Comparison of ENCODE assay signal across 10 mouse cellular contexts in genomic region chr10:39665071-39665502, GRCm38 (mm10). TPM values are rescaled to one million over a fixed set of nuclear protein-coding genes. Genes with fewer than 3 reads are reported as not detected.
DNase-seq lines count a peak whose midpoint lies in the region; ATAC-seq and TF ChIP-seq lines count a peak whose summit lies in the region.
"Had no signal": no experiment of that assay in that cellular context is flagged by ENCODE, and none has a peak within 500 bp of the region (broad histone marks: within the 10 kb centered on the region; RNA-seq: fewer than 3 reads in every experiment).

No protein-coding gene starts in this region.

- TF ChIP-seq CTCF in hindbrain, postnatal 0 days (IDR thresholded peaks at IDR 0.05; ENCODE audit: low read depth) = no peak

- H3K36me3 ChIP-seq in hindbrain, embryonic 13.5 days = no peaks in the 10 kb centered on the region
- H3K36me3 ChIP-seq in hindbrain, embryonic 11.5 days (ENCODE audit: control insufficient read depth, insufficient read depth, low read length) = no peaks in the 10 kb centered on the region
- no peaks in the 10 kb centered on the region for H3K36me3 ChIP-seq in hindbrain, postnatal 0 days (ENCODE audit: insufficient read depth, low read length)
- H3K36me3 ChIP-seq: limb, embryonic 13.5 days had no signal

- no peaks in the 10 kb centered on the region for H3K9me3 ChIP-seq in hindbrain, embryonic 13.5 days
- H3K9me3 ChIP-seq in hindbrain, embryonic 11.5 days (ENCODE audit: control insufficient read depth, low read length) = no peaks in the 10 kb centered on the region
- no peaks in the 10 kb centered on the region for H3K9me3 ChIP-seq in hindbrain, postnatal 0 days (ENCODE audit: low read length)
- H3K9me3 ChIP-seq: limb, embryonic 13.5 days had no signal

- no peak overlapping the region for H3K4me2 ChIP-seq in hindbrain, embryonic 13.5 days
- H3K4me2 ChIP-seq in hindbrain, embryonic 11.5 days (replicated peaks; ENCODE audit: low read depth, low read length) = no peak overlapping the region
- H3K4me2 ChIP-seq in hindbrain, postnatal 0 days (ENCODE audit: low read depth, low read length) = no peak overlapping the region
- H3K4me2 ChIP-seq: limb, embryonic 13.5 days had no signal

- peak overlapping the region; percentile 71 for H3K27ac ChIP-seq in hindbrain, embryonic 13.5 days
- no peak overlapping the region; the same call in 1 of the 2 replicates for H3K27ac ChIP-seq in hindbrain, embryonic 11.5 days (ENCODE audit: low read depth, low read length)
- peak overlapping the region; percentile 74 for H3K27ac ChIP-seq in hindbrain, postnatal 0 days
- H3K27ac ChIP-seq: limb, embryonic 13.5 days had no signal

- H3K4me1 ChIP-seq in hindbrain, embryonic 13.5 days (replicated peaks) = peaks cover 28% of the 10 kb centered on the region
- peaks cover 5% of the 10 kb centered on the region; the same call in 1 of the 2 replicates for H3K4me1 ChIP-seq in hindbrain, embryonic 11.5 days (replicated peaks; ENCODE audit: control insufficient read depth, insufficient read depth, low read length)
- H3K4me1 ChIP-seq in hindbrain, postnatal 0 days (ENCODE audit: insufficient read depth, low read length) = 0 out of 2 replicates have a peak, but pooled peaks cover 8% of the 10 kb centered on the region

- no peak for DNase-seq in hindbrain, embryonic 11.5 days (ENCODE audit: low spot score)
- peak; percentile 79 for DNase-seq in NIH3T3 (ENCODE audit: low read depth)
- DNase-seq in cerebellum, adult 11-12 months = peak; percentile 68
- peak; percentile 47 for DNase-seq in hindbrain, postnatal 0 days (ENCODE audit: low spot score)
- DNase-seq in embryo, embryonic 11 days = no peak
- no peak for DNase-seq in right cerebral cortex, postnatal 14 days
- no peak for DNase-seq in urinary bladder, adult 2 months (ENCODE audit: low spot score)

- no peak overlapping the region for H3K4me3 ChIP-seq in hindbrain, embryonic 13.5 days
- H3K4me3 ChIP-seq in hindbrain, embryonic 11.5 days (ENCODE audit: low read depth, low read length) = no peak overlapping the region
- no peak overlapping the region for H3K4me3 ChIP-seq in hindbrain, postnatal 0 days (ENCODE audit: low read length)
- H3K4me3 ChIP-seq: limb, embryonic 13.5 days; myocyte had no signal

- peak overlapping the region; percentile 24; the same call in 1 of the 2 replicates for H3K9ac ChIP-seq in hindbrain, embryonic 13.5 days
- H3K9ac ChIP-seq in hindbrain, embryonic 11.5 days (ENCODE audit: low read depth, low read length) = no peak overlapping the region
- H3K9ac ChIP-seq in hindbrain, postnatal 0 days (replicated peaks; ENCODE audit: low read length) = no peak overlapping the region
- H3K9ac ChIP-seq: limb, embryonic 13.5 days had no signal

- peak; percentile 41 for ATAC-seq in hindbrain, embryonic 13.5 days (ENCODE audit: low FRiP score)
- ATAC-seq in hindbrain, embryonic 11.5 days (ENCODE audit: low FRiP score) = no peak
- ATAC-seq in hindbrain, postnatal 0 days = peak; percentile 69

- 63% methylated on average over 4 of the region's 4 CpGs for WGBS in hindbrain, embryonic 13.5 days
- 76% methylated on average over 4 of the region's 4 CpGs for WGBS in hindbrain, embryonic 11.5 days
- WGBS in hindbrain, postnatal 0 days = 30% methylated on average over 4 of the region's 4 CpGs

- H3K27me3 ChIP-seq in hindbrain, embryonic 13.5 days = no peaks in the 10 kb centered on the region
- H3K27me3 ChIP-seq in hindbrain, embryonic 11.5 days (ENCODE audit: control insufficient read depth, insufficient read depth, low read length) = no peaks in the 10 kb centered on the region
- H3K27me3 ChIP-seq in hindbrain, postnatal 0 days (ENCODE audit: insufficient read depth, low read length) = no peaks in the 10 kb centered on the region
- H3K27me3 ChIP-seq: limb, embryonic 13.5 days had no signal

RNA-seq across cellular contexts. Expression of gene Traf3ip2, which starts 52.4 kb away (rescaled TPM):
- 8.6 TPM in 2 replicates for polyA plus RNA-seq in hindbrain, embryonic 13.5 days (2015; fragmentation: Nextera tagmentation; extraction: Ambion mirVana)
- polyA plus RNA-seq in hindbrain, embryonic 11.5 days (2014; fragmentation: Nextera tagmentation; extraction: Ambion mirVana) = 5.6 and 7.2 TPM in 2 replicates
- 5.3 and 9.6 TPM in 2 replicates for total RNA-seq in hindbrain, postnatal 0 days (2014; rRNA removed)
- polyA plus RNA-seq in hindbrain, postnatal 0 days (2015; fragmentation: Nextera tagmentation; extraction: Ambion mirVana) = 5.7 and 6.2 TPM in 2 replicates
- polyA plus RNA-seq in urinary bladder, adult 2 months (2012; rRNA removed) = 43.9 and 49.0 TPM in 2 replicates

Comparison
In these comparisons a context has a peak if more than half of its experiments do, and no peak if none do; other contexts are left out.
1. DNase-seq: peak in NIH3T3 (single experiment), cerebellum, adult 11-12 months (single experiment) and hindbrain, postnatal 0 days (single experiment); none in hindbrain, embryonic 11.5 days (single experiment), embryo, embryonic 11 days (single experiment), right cerebral cortex, postnatal 14 days (single experiment) and urinary bladder, adult 2 months (single experiment).